Mouse (Mus musculus) frontal cortex, postnatal 14 days (tissue): Measurements from ENCODE around the gene Atf5.

Experiments
- DNase-seq, 2 experiments: peaks; one replicate each; pipeline ENCODE4 v3.0.0; 2022; ENCODE audit warnings: low spot score in 2 of 2

Gene Atf5

DNA sequence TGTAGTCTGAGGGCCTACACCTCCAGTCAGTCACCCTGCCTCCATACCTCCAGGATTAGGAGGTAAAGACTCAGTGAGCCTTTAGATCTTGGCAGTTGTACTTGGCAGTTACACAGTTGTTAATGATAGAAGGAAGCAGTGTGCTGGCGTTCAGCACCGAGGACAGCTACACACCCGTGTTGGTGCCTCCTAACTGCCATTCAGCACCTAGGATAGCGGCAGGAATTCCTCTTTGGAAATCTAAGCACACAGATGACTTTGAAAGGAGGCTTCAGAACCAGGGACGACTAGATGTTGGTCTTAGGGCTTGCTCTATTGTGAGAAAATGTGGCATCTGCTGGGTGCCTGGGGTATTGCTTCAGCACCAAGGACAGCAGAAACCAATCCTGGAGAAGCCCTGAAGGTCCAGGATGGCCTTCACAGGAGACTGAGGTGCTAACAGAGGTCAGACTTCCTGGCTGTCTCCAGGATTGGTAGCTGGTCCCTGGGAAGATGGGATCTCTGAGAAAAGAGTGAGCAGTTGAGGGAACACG lies 46.3 kb downstream of the Atf5 start:
- no peak for DNase-seq

DNA sequence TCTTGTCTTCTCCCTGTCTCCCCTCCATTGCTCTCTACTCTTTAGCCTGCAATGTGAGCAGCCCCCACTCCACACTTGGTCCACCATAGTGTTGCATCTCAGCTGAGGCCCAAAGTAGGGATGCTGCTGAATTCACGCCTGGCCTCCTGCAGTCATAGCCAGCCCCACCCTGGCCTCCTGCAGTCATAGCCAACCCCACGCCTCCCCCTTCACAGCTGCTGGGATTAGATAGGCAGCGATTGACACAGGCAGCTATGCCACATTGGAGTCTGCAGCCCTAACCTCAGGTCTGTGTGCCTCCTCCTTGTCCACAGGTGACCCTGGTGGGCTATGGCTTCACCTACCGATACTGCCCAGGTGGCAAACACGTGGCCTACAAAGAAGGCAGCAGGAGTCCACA lies 48.3 kb downstream of the Atf5 start:
- DNase-seq = no peak
